Mouse (Mus musculus): ENCODE measurements around the gene Asb2. TPM values are rescaled to one million over a fixed set of nuclear protein-coding genes. Genes with fewer than 3 reads are reported as not detected.

Gene Asb2
- polyA plus RNA-seq, 1 experiment from 2014 or later = 2.8 TPM

- no peaks in the 10 kb centered on the region for H3K36me3 ChIP-seq (ENCODE audit: control insufficient read depth, insufficient read depth, low read length)
- H3K4me2 ChIP-seq = no peak overlapping the region
- no peak for DNase-seq (ENCODE audit: low spot score)
- WGBS = 21% methylated on average over 3 of the region's 3 CpGs
- no peak overlapping the region for H3K27ac ChIP-seq (ENCODE audit: low read depth, low read length)
- no peak overlapping the region for H3K4me3 ChIP-seq (ENCODE audit: low read depth, low read length)
- no peak overlapping the region for H3K9ac ChIP-seq (ENCODE audit: low read depth, low read length)
- no peak for ATAC-seq (replicated peaks; ENCODE audit: low FRiP score)
- no peaks in the 10 kb centered on the region for H3K4me1 ChIP-seq (replicated peaks; ENCODE audit: control insufficient read depth, insufficient read depth, low read length)
- no peaks in the 10 kb centered on the region for H3K9me3 ChIP-seq (ENCODE audit: control insufficient read depth, low read length)
- no peaks in the 10 kb centered on the region for H3K27me3 ChIP-seq (replicated peaks; ENCODE audit: control insufficient read depth, insufficient read depth, low read length)
Measured at GRCm38 (mm10) chr12:103306720-103307119, 49.1 kb downstream of the Asb2 start.

- no peaks in the 10 kb centered on the region for H3K27me3 ChIP-seq (replicated peaks; ENCODE audit: control insufficient read depth, insufficient read depth, low read length)
- WGBS = 28% methylated on average over 2 of the region's 2 CpGs
- no peak overlapping the region for H3K4me3 ChIP-seq (ENCODE audit: low read depth, low read length)
- ATAC-seq (replicated peaks; ENCODE audit: low FRiP score) (no peak), DNase-seq (ENCODE audit: low spot score) (no peak)
- no peaks in the 10 kb centered on the region for H3K9me3 ChIP-seq (ENCODE audit: control insufficient read depth, low read length)
- no peak overlapping the region for H3K4me2 ChIP-seq
- H3K9ac ChIP-seq (ENCODE audit: low read depth, low read length) = no peak overlapping the region
- no peaks in the 10 kb centered on the region for H3K36me3 ChIP-seq (ENCODE audit: control insufficient read depth, insufficient read depth, low read length)
- H3K27ac ChIP-seq (ENCODE audit: low read depth, low read length) = no peak overlapping the region
- H3K4me1 ChIP-seq (replicated peaks; ENCODE audit: control insufficient read depth, insufficient read depth, low read length) = no peaks in the 10 kb centered on the region
Measured at GRCm38 (mm10) chr12:103306224-103306623, 49.6 kb downstream of the Asb2 start.

- Histone ChIP-seq H3K27ac (ENCODE audit: low read depth, low read length) (no peak overlapping the region), H3K27me3 (replicated peaks; ENCODE audit: control insufficient read depth, insufficient read depth, low read length) (no peaks in the 10 kb centered on the region), H3K4me2 (no peak overlapping the region), H3K9me3 (ENCODE audit: control insufficient read depth, low read length) (no peaks in the 10 kb centered on the region), H3K36me3 (ENCODE audit: control insufficient read depth, insufficient read depth, low read length) (no peaks in the 10 kb centered on the region), H3K4me3 (ENCODE audit: low read depth, low read length) (no peak overlapping the region), H3K9ac (ENCODE audit: low read depth, low read length) (no peak overlapping the region), H3K4me1 (replicated peaks; ENCODE audit: control insufficient read depth, insufficient read depth, low read length) (no peaks in the 10 kb centered on the region)
- DNase-seq (ENCODE audit: low spot score) = no peak
- WGBS = 85% methylated on average over 1 of the region's 1 CpGs
- no peak for ATAC-seq (replicated peaks; ENCODE audit: low FRiP score)
Measured at GRCm38 (mm10) chr12:103302960-103303359, 52.8 kb downstream of the Asb2 start.

DNA sequence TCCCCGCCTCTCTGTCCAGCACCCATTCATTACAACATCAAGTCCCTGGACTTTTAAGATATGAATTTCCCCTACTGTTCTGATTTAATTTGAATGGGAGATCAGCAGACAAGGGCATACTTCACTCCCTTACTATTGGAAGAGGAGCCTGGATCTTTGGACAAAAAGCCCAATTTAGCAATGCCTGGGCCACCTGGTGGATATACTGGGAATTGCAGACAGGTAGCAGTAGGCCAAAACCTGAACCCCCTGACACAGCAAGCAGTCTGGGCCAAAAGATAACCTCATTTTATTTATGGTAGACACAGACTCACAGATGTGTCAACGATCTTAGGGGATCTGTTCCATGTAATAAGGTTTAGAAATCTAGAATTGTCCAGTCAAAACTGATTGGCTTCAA is 54.2 kb downstream of the Asb2 start:
- ATAC-seq (replicated peaks; ENCODE audit: low FRiP score) (no peak), DNase-seq (ENCODE audit: low spot score) (no peak)
- H3K4me1 ChIP-seq (replicated peaks; ENCODE audit: control insufficient read depth, insufficient read depth, low read length) = no peaks in the 10 kb centered on the region
- no peak overlapping the region for H3K9ac ChIP-seq (ENCODE audit: low read depth, low read length)
- WGBS = 60% methylated on average over 2 of the region's 2 CpGs
- H3K36me3 ChIP-seq (ENCODE audit: control insufficient read depth, insufficient read depth, low read length) = no peaks in the 10 kb centered on the region
- no peaks in the 10 kb centered on the region for H3K9me3 ChIP-seq (ENCODE audit: control insufficient read depth, low read length)
- H3K27me3 ChIP-seq (replicated peaks; ENCODE audit: control insufficient read depth, insufficient read depth, low read length) = no peaks in the 10 kb centered on the region
- no peak overlapping the region for H3K4me2 ChIP-seq
- H3K4me3 ChIP-seq (ENCODE audit: low read depth, low read length) = no peak overlapping the region
- no peak overlapping the region for H3K27ac ChIP-seq (ENCODE audit: low read depth, low read length)

GRCm38 (mm10) chr12:103300493-103300892 is 55.3 kb downstream of the Asb2 start:
- no peak overlapping the region for H3K4me2 ChIP-seq
- no peaks in the 10 kb centered on the region for H3K4me1 ChIP-seq (replicated peaks; ENCODE audit: control insufficient read depth, insufficient read depth, low read length)
- H3K9me3 ChIP-seq (ENCODE audit: control insufficient read depth, low read length) = no peaks in the 10 kb centered on the region
- no peaks in the 10 kb centered on the region for H3K36me3 ChIP-seq (ENCODE audit: control insufficient read depth, insufficient read depth, low read length)
- no peak overlapping the region for H3K27ac ChIP-seq (ENCODE audit: low read depth, low read length)
- H3K9ac ChIP-seq (ENCODE audit: low read depth, low read length) = no peak overlapping the region
- no peak for ATAC-seq (replicated peaks; ENCODE audit: low FRiP score)
- H3K4me3 ChIP-seq (ENCODE audit: low read depth, low read length) = no peak overlapping the region
- DNase-seq (ENCODE audit: low spot score) = no peak
- 65% methylated on average over 9 of the region's 9 CpGs for WGBS
- H3K27me3 ChIP-seq (replicated peaks; ENCODE audit: control insufficient read depth, insufficient read depth, low read length) = no peaks in the 10 kb centered on the region

- H3K27me3 ChIP-seq (replicated peaks; ENCODE audit: control insufficient read depth, insufficient read depth, low read length) = no peaks in the 10 kb centered on the region
- no peak overlapping the region for H3K4me3 ChIP-seq (ENCODE audit: low read depth, low read length)
- H3K9me3 ChIP-seq (ENCODE audit: control insufficient read depth, low read length) = no peaks in the 10 kb centered on the region
- ATAC-seq (replicated peaks; ENCODE audit: low FRiP score) (no peak), DNase-seq (ENCODE audit: low spot score) (no peak)
- WGBS = 24% methylated on average over 4 of the region's 4 CpGs
- no peak overlapping the region for H3K9ac ChIP-seq (ENCODE audit: low read depth, low read length)
- no peaks in the 10 kb centered on the region for H3K4me1 ChIP-seq (replicated peaks; ENCODE audit: control insufficient read depth, insufficient read depth, low read length)
- H3K36me3 ChIP-seq (ENCODE audit: control insufficient read depth, insufficient read depth, low read length) = no peaks in the 10 kb centered on the region
- H3K4me2 ChIP-seq = no peak overlapping the region
- H3K27ac ChIP-seq (ENCODE audit: low read depth, low read length) = no peak overlapping the region
Measured at GRCm38 (mm10) chr12:103296292-103296691, 59.5 kb downstream of the Asb2 start.

GRCm38 (mm10) chr12:103292366-103292765 is 63.4 kb downstream of the Asb2 start:
- 74% methylated on average over 3 of the region's 3 CpGs for WGBS

DNA sequence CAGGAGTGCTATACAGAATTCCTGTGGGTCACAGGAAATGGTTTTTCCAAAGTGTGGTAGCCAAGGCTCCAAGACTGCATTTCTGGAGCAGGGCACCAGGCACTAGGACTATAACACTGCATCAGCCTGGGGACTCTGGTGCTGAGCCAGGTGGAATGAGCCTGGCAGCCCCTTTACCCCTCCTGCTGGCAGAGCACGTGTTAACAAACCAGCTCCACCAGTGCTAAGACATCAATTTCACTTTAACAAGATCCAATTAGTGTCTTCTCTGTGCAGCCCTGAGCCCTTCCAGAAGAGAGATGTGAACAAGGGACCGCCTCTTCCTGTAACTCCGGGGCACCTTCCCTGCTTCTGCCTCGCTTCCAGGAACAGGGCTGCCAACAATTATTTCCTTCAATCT is 68.5 kb downstream of the Asb2 start:
- Histone ChIP-seq H3K27ac (ENCODE audit: low read depth, low read length) (no peak overlapping the region), H3K27me3 (replicated peaks; ENCODE audit: control insufficient read depth, insufficient read depth, low read length) (no peaks in the 10 kb centered on the region), H3K4me3 (ENCODE audit: low read depth, low read length) (no peak overlapping the region), H3K4me2 (no peak overlapping the region), H3K9me3 (ENCODE audit: control insufficient read depth, low read length) (no peaks in the 10 kb centered on the region), H3K4me1 (replicated peaks; ENCODE audit: control insufficient read depth, insufficient read depth, low read length) (no peaks in the 10 kb centered on the region), H3K36me3 (ENCODE audit: control insufficient read depth, insufficient read depth, low read length) (no peaks in the 10 kb centered on the region), H3K9ac (ENCODE audit: low read depth, low read length) (no peak overlapping the region)
- DNase-seq (ENCODE audit: low spot score) = no peak
- WGBS = 55% methylated on average over 4 of the region's 4 CpGs
- no peak for ATAC-seq (replicated peaks; ENCODE audit: low FRiP score)

More at GRCm38 (mm10) chr12:103292366-103292765, 63.4 kb downstream of the Asb2 start:
- no peaks in the 10 kb centered on the region for H3K36me3 ChIP-seq (ENCODE audit: control insufficient read depth, insufficient read depth, low read length)
- H3K9ac ChIP-seq (ENCODE audit: low read depth, low read length) = no peak overlapping the region
- H3K4me3 ChIP-seq (ENCODE audit: low read depth, low read length) = no peak overlapping the region
- no peak overlapping the region for H3K4me2 ChIP-seq
- no peak for DNase-seq (ENCODE audit: low spot score)
- no peak for ATAC-seq (replicated peaks; ENCODE audit: low FRiP score)
- H3K4me1 ChIP-seq (replicated peaks; ENCODE audit: control insufficient read depth, insufficient read depth, low read length) = no peaks in the 10 kb centered on the region
- H3K9me3 ChIP-seq (ENCODE audit: control insufficient read depth, low read length) = no peaks in the 10 kb centered on the region
- H3K27me3 ChIP-seq (replicated peaks; ENCODE audit: control insufficient read depth, insufficient read depth, low read length) = no peaks in the 10 kb centered on the region
- H3K27ac ChIP-seq (ENCODE audit: low read depth, low read length) = no peak overlapping the region

DNA sequence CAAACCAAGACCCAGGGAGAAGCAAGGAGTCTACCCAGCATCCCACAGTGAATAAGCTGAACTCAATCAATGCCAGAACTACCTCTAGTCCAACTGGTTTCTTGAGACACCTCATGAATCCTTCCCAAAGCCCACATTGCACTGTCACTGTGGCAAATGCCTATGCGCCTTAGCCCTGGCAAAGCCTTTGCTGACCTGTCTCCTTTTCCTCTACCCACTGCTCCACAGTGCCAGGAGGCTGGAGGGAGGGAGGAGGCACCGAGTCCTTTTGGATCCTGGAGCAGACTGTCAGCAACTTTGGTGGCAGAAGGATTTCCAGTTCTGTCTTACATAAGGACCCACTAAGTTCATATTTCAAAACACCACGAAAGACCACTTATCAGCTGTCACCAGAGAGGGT is 72.4 kb downstream of the Asb2 start:
- Histone ChIP-seq H3K4me3 (ENCODE audit: low read depth, low read length) (no peak overlapping the region), H3K4me1 (replicated peaks; ENCODE audit: control insufficient read depth, insufficient read depth, low read length) (no peaks in the 10 kb centered on the region), H3K27me3 (replicated peaks; ENCODE audit: control insufficient read depth, insufficient read depth, low read length) (no peaks in the 10 kb centered on the region), H3K36me3 (ENCODE audit: control insufficient read depth, insufficient read depth, low read length) (no peaks in the 10 kb centered on the region), H3K9me3 (ENCODE audit: control insufficient read depth, low read length) (no peaks in the 10 kb centered on the region), H3K9ac (ENCODE audit: low read depth, low read length) (no peak overlapping the region), H3K4me2 (no peak overlapping the region), H3K27ac (ENCODE audit: low read depth, low read length) (no peak overlapping the region)
- DNase-seq (ENCODE audit: low spot score) = no peak
- WGBS = 77% methylated on average over 3 of the region's 3 CpGs
- ATAC-seq (replicated peaks; ENCODE audit: low FRiP score) = no peak

All from liver, embryonic 11.5 days (tissue).